Mouse (Mus musculus) heart, postnatal 0 days (tissue): ENCODE data around the gene Mbd5.

Experiments used
- CTCF ChIP-seq: IDR thresholded peaks from 2 replicates; pipeline ENCODE4 v1.5.1; 2016; ENCODE audit warnings: antibody characterized with exemption, control low read depth, low read depth
- EP300 ChIP-seq: IDR thresholded peaks from 2 replicates; pipeline ENCODE4 v1.6.1; 2016; ENCODE audit warnings: antibody characterized with exemption, low read depth

DNA sequence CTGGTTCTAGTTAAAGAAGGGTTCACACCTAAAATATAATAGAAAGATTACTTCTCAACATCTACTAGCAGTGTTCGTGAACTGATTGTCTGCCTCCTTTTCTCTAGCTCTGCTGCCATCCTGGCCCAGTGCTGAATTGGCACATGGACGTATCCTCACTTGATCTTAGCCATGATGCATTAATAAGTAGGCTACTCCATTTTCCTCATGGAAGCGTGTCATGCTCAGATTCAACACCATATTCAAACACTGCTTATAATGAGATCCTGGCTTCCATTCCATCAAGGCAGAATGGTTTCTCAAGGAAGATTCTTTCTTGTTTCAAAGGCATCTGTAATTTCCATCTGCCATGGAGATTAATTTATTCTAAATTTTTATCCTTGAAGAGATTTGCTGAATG, 260.0 kb downstream of the Mbd5 start:
- TF ChIP-seq CTCF = no peak
- no peak for TF ChIP-seq EP300
